ENCODE assay signal across 8 mouse cellular contexts in the genomic region with DNA sequence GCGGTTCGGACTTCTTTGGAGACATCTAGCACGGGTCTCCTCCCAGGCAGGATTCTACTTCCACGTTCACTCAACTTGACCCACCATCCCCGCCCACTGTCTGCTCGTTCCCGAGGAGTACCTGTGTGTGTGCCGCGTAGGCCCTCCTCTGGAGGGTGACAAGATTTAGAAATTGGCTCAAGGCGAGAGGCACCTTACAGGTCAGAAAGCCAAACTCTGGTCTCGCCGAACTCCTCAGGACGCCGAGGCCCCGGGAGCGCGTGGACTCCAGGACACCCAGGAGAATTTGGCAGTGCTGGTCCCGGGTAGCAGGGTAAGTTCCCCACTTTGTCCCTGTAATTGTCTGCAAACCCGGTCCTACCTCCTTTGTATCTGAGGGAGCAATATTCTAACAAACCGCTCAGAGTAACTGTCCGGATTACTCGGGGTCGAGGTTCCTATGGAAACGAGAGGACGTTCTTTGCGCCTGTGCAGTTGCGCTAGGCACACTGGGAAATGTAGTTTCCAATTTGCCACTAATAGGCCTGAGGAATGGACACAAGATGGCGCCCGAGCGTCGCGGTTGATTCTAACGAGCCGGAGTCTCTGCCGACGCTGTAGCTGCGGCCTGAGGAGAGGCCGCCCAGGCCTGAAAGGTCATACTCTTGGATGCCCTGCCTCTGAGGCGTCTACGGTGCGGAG. TPM values are rescaled to one million over a fixed set of nuclear protein-coding genes. Genes with fewer than 3 reads are reported as not detected.
A peak's percentile ranks its signal among the peaks of the same experiment; 100 is the strongest.
DNase-seq lines count a peak whose midpoint lies in the region; ATAC-seq lines count a peak whose summit lies in the region.

No protein-coding gene starts in this region.

- under 1% methylated on average over 41 of the region's 41 CpGs for WGBS in forebrain, embryonic 11.5 days
- WGBS in heart, embryonic 16.5 days, result under 1% methylated on average over 41 of the region's 41 CpGs
- under 1% methylated on average over 41 of the region's 41 CpGs for WGBS in liver, embryonic 15.5 days (ENCODE audit: insufficient replicate concordance)
- under 1% methylated on average over 41 of the region's 41 CpGs for WGBS in neural tube, embryonic 12.5 days

- H3K4me1 ChIP-seq in forebrain, embryonic 11.5 days (replicated peaks; ENCODE audit: control insufficient read depth, insufficient read depth, low read length), result no peaks in the 10 kb centered on the region; the same call in 1 of the 2 replicates
- 0 out of 2 replicates have a peak, but pooled peaks cover 4% of the 10 kb centered on the region for H3K4me1 ChIP-seq in heart, embryonic 16.5 days (ENCODE audit: control insufficient read depth, insufficient read depth, low read length)
- peaks cover 31% of the 10 kb centered on the region for H3K4me1 ChIP-seq in liver, embryonic 15.5 days (replicated peaks)
- no peaks in the 10 kb centered on the region; the same call in 1 of the 2 replicates for H3K4me1 ChIP-seq in neural tube, embryonic 12.5 days

- H3K4me2 ChIP-seq in forebrain, embryonic 11.5 days (ENCODE audit: low read depth, low read length, severe bottlenecking), result peak overlapping the region; percentile 96
- H3K4me2 ChIP-seq in heart, embryonic 16.5 days (ENCODE audit: low read depth, low read length), result peak overlapping the region; percentile 96
- peak overlapping the region; percentile 94 for H3K4me2 ChIP-seq in liver, embryonic 15.5 days
- peak overlapping the region; percentile 79 for H3K4me2 ChIP-seq in neural tube, embryonic 12.5 days (replicated peaks)

- peak overlapping the region; percentile 58 for H3K4me3 ChIP-seq in forebrain, embryonic 11.5 days (ENCODE audit: low read depth, low read length)
- peak overlapping the region; percentile 80 for H3K4me3 ChIP-seq in heart, embryonic 16.5 days (ENCODE audit: low read length)
- peak overlapping the region; percentile 69 for H3K4me3 ChIP-seq in liver, embryonic 15.5 days (replicated peaks)
- H3K4me3 ChIP-seq in neural tube, embryonic 12.5 days, result peak overlapping the region; percentile 52

- H3K27ac ChIP-seq in forebrain, embryonic 11.5 days (ENCODE audit: low read depth, low read length), result no peak overlapping the region
- H3K27ac ChIP-seq in heart, embryonic 16.5 days (ENCODE audit: low read length), result peak overlapping the region; percentile 50; the same call in 1 of the 2 replicates
- H3K27ac ChIP-seq in liver, embryonic 15.5 days (replicated peaks), result no peak overlapping the region
- no peak overlapping the region for H3K27ac ChIP-seq in neural tube, embryonic 12.5 days

- peak overlapping the region; percentile 65 for H3K9ac ChIP-seq in forebrain, embryonic 11.5 days (ENCODE audit: low read length)
- peak overlapping the region; percentile 76 for H3K9ac ChIP-seq in heart, embryonic 16.5 days (ENCODE audit: low read length)
- peak overlapping the region; percentile 56 for H3K9ac ChIP-seq in liver, embryonic 15.5 days
- H3K9ac ChIP-seq in neural tube, embryonic 12.5 days, result peak overlapping the region; percentile 60

- no peaks in the 10 kb centered on the region for H3K9me3 ChIP-seq in forebrain, embryonic 11.5 days (ENCODE audit: control insufficient read depth, low read length)
- H3K9me3 ChIP-seq in heart, embryonic 16.5 days (replicated peaks; ENCODE audit: control insufficient read depth, low read length), result peaks cover 2% of the 10 kb centered on the region; the same call in 1 of the 2 replicates
- no peaks in the 10 kb centered on the region for H3K9me3 ChIP-seq in liver, embryonic 15.5 days (replicated peaks)
- no peaks in the 10 kb centered on the region for H3K9me3 ChIP-seq in neural tube, embryonic 12.5 days

- peak; percentile 91 for ATAC-seq in forebrain, embryonic 11.5 days (replicated peaks; ENCODE audit: low FRiP score)
- ATAC-seq in heart, embryonic 16.5 days (replicated peaks; ENCODE audit: extremely low read depth, insufficient read depth, low FRiP score), result peak; percentile 92
- peak; percentile 82 for ATAC-seq in liver, embryonic 15.5 days (ENCODE audit: insufficient read depth)
- ATAC-seq in neural tube, embryonic 12.5 days (ENCODE audit: low FRiP score, low read depth), result peak; percentile 93

- no peaks in the 10 kb centered on the region for H3K36me3 ChIP-seq in forebrain, embryonic 11.5 days (ENCODE audit: control insufficient read depth, insufficient read depth, low read length)
- H3K36me3 ChIP-seq in heart, embryonic 16.5 days (ENCODE audit: control insufficient read depth, insufficient read depth), result no peaks in the 10 kb centered on the region
- no peaks in the 10 kb centered on the region for H3K36me3 ChIP-seq in liver, embryonic 15.5 days (replicated peaks)
- H3K36me3 ChIP-seq in neural tube, embryonic 12.5 days, result no peaks in the 10 kb centered on the region

- DNase-seq in CD8-positive naive resting alpha-beta T cell, adult 2 months (ENCODE audit: low read depth in 2 of 2, low spot score in 2 of 2), result peak; percentile 78 to 86
- DNase-seq in c-Kit-positive CD71-negative TER-119-negative erythroid progenitor cells, embryonic 14.5 days (ENCODE audit: low read depth), result peak; percentile 98
- DNase-seq in forebrain, embryonic 11.5 days (ENCODE audit: low spot score), result peak; percentile 94
- peak; percentile 96 to 97 for DNase-seq in kidney, postnatal 36 days
- DNase-seq in telencephalon, adult 2 months (ENCODE audit: low read depth, low spot score), result peak; percentile 91

- H3K27me3 ChIP-seq in forebrain, embryonic 11.5 days (ENCODE audit: control insufficient read depth, insufficient read depth, low read length), result no peaks in the 10 kb centered on the region
- no peaks in the 10 kb centered on the region for H3K27me3 ChIP-seq in heart, embryonic 16.5 days (ENCODE audit: control insufficient read depth, insufficient read depth, low read length)
- peaks cover 4% of the 10 kb centered on the region; the same call in 1 of the 2 replicates for H3K27me3 ChIP-seq in liver, embryonic 15.5 days
- H3K27me3 ChIP-seq in neural tube, embryonic 12.5 days (replicated peaks), result no peaks in the 10 kb centered on the region

RNA-seq across cellular contexts. Expression of a gene that starts 11.6 kb away (rescaled TPM):
- polyA plus RNA-seq in forebrain, embryonic 11.5 days (2014; fragmentation: Nextera tagmentation; extraction: Ambion mirVana), result 3.3 and 4.2 TPM in 2 replicates
- polyA plus RNA-seq in heart, embryonic 16.5 days (2015; fragmentation: Nextera tagmentation; extraction: Ambion mirVana), result 8.3 and 11.6 TPM in 2 replicates
- polyA plus RNA-seq in liver, embryonic 15.5 days (2015; fragmentation: Nextera tagmentation; extraction: Ambion mirVana), result 2.0 and 2.3 TPM in 2 replicates
- 5.9 and 7.0 TPM in 2 replicates for polyA plus RNA-seq in neural tube, embryonic 12.5 days (2016; fragmentation: Nextera tagmentation; extraction: Ambion mirVana)

RNA-seq across cellular contexts. Expression of a gene that starts 25.6 kb away (rescaled TPM):
- 9.5 and 12.1 TPM in 2 replicates for polyA plus RNA-seq in forebrain, embryonic 11.5 days (2014; fragmentation: Nextera tagmentation; extraction: Ambion mirVana)
- polyA plus RNA-seq in heart, embryonic 16.5 days (2015; fragmentation: Nextera tagmentation; extraction: Ambion mirVana), result 1.4 and 2.4 TPM in 2 replicates
- 0.90 and 1.5 TPM in 2 replicates for polyA plus RNA-seq in liver, embryonic 15.5 days (2015; fragmentation: Nextera tagmentation; extraction: Ambion mirVana)
- 18.5 and 19.0 TPM in 2 replicates for polyA plus RNA-seq in neural tube, embryonic 12.5 days (2016; fragmentation: Nextera tagmentation; extraction: Ambion mirVana)

RNA-seq across cellular contexts. Expression of a gene that starts 25.7 kb away (rescaled TPM):
- polyA plus RNA-seq in forebrain, embryonic 11.5 days (2014; fragmentation: Nextera tagmentation; extraction: Ambion mirVana), result 8.0 and 8.8 TPM in 2 replicates
- polyA plus RNA-seq in heart, embryonic 16.5 days (2015; fragmentation: Nextera tagmentation; extraction: Ambion mirVana), result 22.6 and 24.9 TPM in 2 replicates
- polyA plus RNA-seq in liver, embryonic 15.5 days (2015; fragmentation: Nextera tagmentation; extraction: Ambion mirVana), result 13.1 and 15.0 TPM in 2 replicates
- polyA plus RNA-seq in neural tube, embryonic 12.5 days (2016; fragmentation: Nextera tagmentation; extraction: Ambion mirVana), result 18.7 and 19.8 TPM in 2 replicates

RNA-seq across cellular contexts. Expression of a gene that starts 43.2 kb away (rescaled TPM):
- polyA plus RNA-seq in forebrain, embryonic 11.5 days (2014; fragmentation: Nextera tagmentation; extraction: Ambion mirVana), result not detected in 2 replicates
- not detected in 2 replicates for polyA plus RNA-seq in heart, embryonic 16.5 days (2015; fragmentation: Nextera tagmentation; extraction: Ambion mirVana)
- polyA plus RNA-seq in liver, embryonic 15.5 days (2015; fragmentation: Nextera tagmentation; extraction: Ambion mirVana), result not detected in 2 replicates
- not detected in 2 replicates for polyA plus RNA-seq in neural tube, embryonic 12.5 days (2016; fragmentation: Nextera tagmentation; extraction: Ambion mirVana)

RNA-seq across cellular contexts. Expression of a gene that starts 43.3 kb away (rescaled TPM):
- 1.0 and 1.8 TPM in 2 replicates for polyA plus RNA-seq in forebrain, embryonic 11.5 days (2014; fragmentation: Nextera tagmentation; extraction: Ambion mirVana)
- polyA plus RNA-seq in heart, embryonic 16.5 days (2015; fragmentation: Nextera tagmentation; extraction: Ambion mirVana), result 1.5 and 1.7 TPM in 2 replicates
- 0.38 and 0.56 TPM in 2 replicates for polyA plus RNA-seq in liver, embryonic 15.5 days (2015; fragmentation: Nextera tagmentation; extraction: Ambion mirVana)
- 0.87 and 0.95 TPM in 2 replicates for polyA plus RNA-seq in neural tube, embryonic 12.5 days (2016; fragmentation: Nextera tagmentation; extraction: Ambion mirVana)
